Mouse (Mus musculus) erythroblast, embryonic 14.5 days (primary cell): Measurements from ENCODE around the gene Neo1.

ENCODE experiments used
- GATA1 ChIP-seq: IDR thresholded peaks from 2 replicates; pipeline ENCODE4 v1.6.1; 2012; ENCODE audit warnings: low read length, inconsistent platforms, mixed read lengths
- TAL1 ChIP-seq: IDR thresholded peaks from 3 replicates; pipeline ENCODE4 v1.6.1; 2012; ENCODE audit warnings: low read length, inconsistent platforms, mixed read lengths

- TF ChIP-seq GATA1 (no peak), TAL1 (no peak)
Measured at GRCm38 (mm10) chr9:59071220-59071977, 35.2 kb upstream of the Neo1 start.
